Mouse (Mus musculus) kidney, postnatal 0 days (tissue): ENCODE results near the gene Trir. TPM values are rescaled to one million over a fixed set of nuclear protein-coding genes. Genes with fewer than 3 reads are reported as not detected.

Experiments used
- ATAC-seq: fragments of 200-750 bp; cut with Nextera tagmentation; replicated peaks from 2 replicates; pipeline ENCODE4 v1.8.0; 2017; ENCODE audit warnings: low read depth, moderate number of reproducible peaks, moderate TSS enrichment, moderate library complexity; ENCODE audit not compliant: low FRiP score
- DNase-seq: peaks from one replicate; pipeline ENCODE4 v3.0.0-alpha.2; 2016; ENCODE audit warnings: low spot score
- H3K27ac ChIP-seq: fragments of 300-500 bp; sonication (generic); 2 replicates; pipeline ENCODE4 v1.5.1; 2014; ENCODE audit warnings: mild to moderate bottlenecking
- H3K27me3 ChIP-seq: fragments of 300-500 bp; sonication (generic); 2 replicates; pipeline ENCODE4 v1.6.1; 2014; ENCODE audit warnings: low read length, mixed read lengths; ENCODE audit not compliant: insufficient read depth
- H3K36me3 ChIP-seq: fragments of 300-500 bp; sonication (generic); 2 replicates; pipeline ENCODE4 v1.6.1; 2014; ENCODE audit warnings: low read length, mixed read lengths; ENCODE audit not compliant: insufficient read depth
- H3K4me1 ChIP-seq: fragments of 300-500 bp; sonication (generic); replicated peaks from 2 replicates; pipeline ENCODE4 v1.6.1; 2014; ENCODE audit warnings: antibody characterized with exemption, low read length, mixed read lengths; ENCODE audit not compliant: insufficient read depth
- H3K4me2 ChIP-seq: fragments of 300-500 bp; sonication (generic); 2 replicates; pipeline ENCODE4 v1.6.1; 2014; ENCODE audit warnings: mild to moderate bottlenecking, low read length, moderate library complexity, mixed read lengths
- H3K4me3 ChIP-seq: fragments of 300-500 bp; sonication (generic); replicated peaks from 2 replicates; pipeline ENCODE4 v1.5.1; 2014; ENCODE audit warnings: low read depth, low read length
- H3K9ac ChIP-seq: fragments of 300-500 bp; sonication (generic); 2 replicates; pipeline ENCODE4 v1.6.1; 2014; ENCODE audit warnings: low read depth, low read length
- H3K9me3 ChIP-seq: fragments of 300-500 bp; sonication (generic); replicated peaks from 2 replicates; pipeline ENCODE4 v1.6.1; 2016; ENCODE audit warnings: low read length, inconsistent platforms, mixed read lengths
- CTCF ChIP-seq: IDR thresholded peaks from 2 replicates; pipeline ENCODE4 v1.5.1; 2016; ENCODE audit warnings: antibody characterized with exemption, low read depth, mild to moderate bottlenecking, moderate library complexity
- WGBS: fragments of 180-500 bp; shearing (Covaris S2); extraction: QIAGEN DNeasy Blood & Tissue Kit; methylation state at CpG from one replicate; pipeline ENCODE4 v1.1.7; 2014; 5-methylcytosine and 5-hydroxymethylcytosine counted together
- polyA plus RNA-seq: library from polyadenylated mRNA; unstranded; fragments of >200 nt; fragmentation: Nextera tagmentation; extraction: Ambion mirVana; gene quantifications from 2 replicates; pipeline ENCODE4 v1.2.1, GENCODE M21; 2015

Trir gene
- polyA plus RNA-seq, 1 experiment from 2014 or later, result 131 TPM

DNA sequence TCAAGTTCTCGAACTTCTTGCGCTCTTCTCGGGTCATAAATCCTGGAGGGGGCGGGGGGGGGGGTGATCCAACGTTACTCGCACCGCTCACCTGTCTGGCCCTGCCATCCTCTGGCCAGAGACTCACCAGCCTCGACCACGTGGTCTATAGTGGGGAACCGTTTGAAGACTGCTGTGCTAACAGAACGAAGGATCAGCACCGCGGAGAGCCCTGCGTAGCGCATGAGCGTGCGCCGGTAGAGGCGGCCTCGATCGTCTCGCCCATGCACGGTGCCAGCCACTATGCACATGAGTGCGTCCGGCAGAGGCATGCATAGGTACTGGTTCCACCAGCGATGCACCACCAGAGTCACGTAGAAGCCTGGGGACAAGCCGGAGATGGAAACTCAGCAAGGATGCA is 15.4 kb upstream of the Trir start:
- WGBS, result 11% methylated on average over 28 of the region's 28 CpGs
- no peak for TF ChIP-seq CTCF
- ATAC-seq (no peak; the same call in 1 of the 2 replicates), DNase-seq (no peak)
- no peaks in the 10 kb centered on the region for H3K36me3 ChIP-seq
- no peak overlapping the region for H3K27ac ChIP-seq
- H3K9me3 ChIP-seq, result no peaks in the 10 kb centered on the region
- no peak overlapping the region for H3K9ac ChIP-seq
- no peak overlapping the region for H3K4me3 ChIP-seq
- peaks cover 6% of the 10 kb centered on the region; the same call in 1 of the 2 replicates for H3K27me3 ChIP-seq
- no peak overlapping the region for H3K4me2 ChIP-seq
- H3K4me1 ChIP-seq, result no peaks in the 10 kb centered on the region; the same call in 1 of the 2 replicates

DNA sequence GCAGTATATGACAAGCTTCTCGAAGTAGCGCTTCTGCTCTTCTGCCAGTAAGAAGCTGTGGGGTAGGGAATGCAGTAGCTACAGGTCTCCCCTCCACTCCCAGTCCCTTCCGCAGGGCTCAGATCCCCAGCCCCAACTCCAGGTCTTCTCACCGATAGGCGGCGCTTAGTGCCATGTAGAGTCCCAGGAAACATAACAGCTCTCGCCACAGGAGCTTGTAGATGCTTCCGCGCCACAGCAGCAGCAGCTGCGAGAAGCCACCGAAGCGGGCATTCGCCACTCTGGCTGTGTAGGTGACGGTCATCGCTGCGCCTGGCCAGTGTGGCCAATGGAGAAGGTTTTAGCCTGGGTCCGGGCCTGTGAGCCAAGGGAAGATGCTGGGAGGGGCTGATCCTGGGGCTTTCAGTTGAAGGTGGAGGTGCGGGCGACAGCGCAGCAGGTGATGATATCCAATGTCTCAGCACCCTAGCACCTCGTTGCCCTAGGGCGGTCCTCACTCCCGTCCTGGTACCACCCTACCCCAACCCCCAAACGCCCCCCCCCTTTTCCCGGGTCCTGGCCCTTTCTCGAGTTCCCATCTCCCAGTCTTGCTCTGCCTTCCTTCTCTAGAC is 13.3 kb upstream of the Trir start:
- TF ChIP-seq CTCF, result peak; percentile 81
- Histone ChIP-seq H3K4me2 (peak overlapping the region; percentile 54), H3K9me3 (no peaks in the 10 kb centered on the region), H3K4me3 (peak overlapping the region; percentile 13; the same call in 1 of the 2 replicates), H3K27me3 (peaks cover 6% of the 10 kb centered on the region; the same call in 1 of the 2 replicates), H3K9ac (no peak overlapping the region; the same call in 1 of the 2 replicates), H3K36me3 (peaks cover 7% of the 10 kb centered on the region), H3K4me1 (no peaks in the 10 kb centered on the region; the same call in 1 of the 2 replicates), H3K27ac (no peak overlapping the region)
- peak; percentile 52; the same call in 1 of the 2 replicates for ATAC-seq
- WGBS, result 5% methylated on average over 25 of the region's 26 CpGs
- peak; percentile 86 for DNase-seq

DNA sequence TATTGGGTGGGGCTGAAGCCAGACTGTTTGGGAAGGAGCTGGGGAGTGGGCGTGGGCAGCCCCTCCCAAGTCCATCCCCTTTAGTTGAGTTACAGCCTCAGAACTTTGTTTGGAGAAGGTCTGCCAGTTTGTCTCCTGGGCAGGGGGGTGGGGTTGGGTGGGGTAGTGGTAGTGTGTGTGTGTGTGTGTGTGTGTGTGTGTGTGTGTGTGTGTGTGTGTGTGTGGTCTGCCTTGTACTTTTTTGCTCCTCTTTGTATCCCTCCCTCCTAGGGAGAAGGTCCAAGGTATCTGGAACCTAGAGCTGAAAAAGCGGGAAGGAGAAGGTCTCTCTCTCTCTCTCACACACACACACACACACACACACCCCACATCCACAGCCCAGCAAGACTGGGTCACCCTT is 12.2 kb upstream of the Trir start, which contains the start of gene Best2:
Gene Best2 (minus strand): TSS at position 101 of the 400 bp plus-strand sequence.
- no peak for DNase-seq
- ATAC-seq, result no peak
- Histone ChIP-seq H3K4me1 (no peaks in the 10 kb centered on the region; the same call in 1 of the 2 replicates), H3K4me2 (peak within 1 kb of the TSS; percentile 54), H3K4me3 (peak within 1 kb of the TSS; percentile 13; the same call in 1 of the 2 replicates), H3K9me3 (no peaks in the 10 kb centered on the region), H3K36me3 (peaks cover 18% of the 10 kb centered on the region), H3K27me3 (peaks cover 6% of the 10 kb centered on the region; the same call in 1 of the 2 replicates), H3K9ac (no peak within 1 kb of the TSS; the same call in 1 of the 2 replicates), H3K27ac (no peak within 1 kb of the TSS)
- 51% methylated on average over 2 of the region's 2 CpGs for WGBS
- no peak for TF ChIP-seq CTCF

DNA sequence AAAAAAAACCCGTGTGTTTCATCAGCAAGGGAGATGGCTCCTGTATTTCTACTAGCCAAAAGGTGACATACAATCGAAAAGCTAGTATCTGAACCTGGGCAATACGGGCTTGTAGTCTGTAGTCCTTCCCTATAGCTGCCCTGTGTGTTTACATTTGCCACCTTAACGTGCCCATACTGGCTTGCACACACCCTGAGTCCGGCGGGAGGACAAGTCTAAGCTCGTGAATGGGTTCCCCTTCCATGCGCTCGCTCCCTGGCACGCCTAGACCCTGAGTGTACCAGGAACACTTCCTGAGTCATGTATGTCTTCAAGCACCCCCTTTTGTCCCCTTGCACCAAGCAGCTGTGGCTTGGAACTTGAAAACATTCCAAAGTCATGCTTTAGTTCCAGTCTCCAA is 9.9 kb upstream of the Trir start:
- Histone ChIP-seq H3K27me3 (no peaks in the 10 kb centered on the region; the same call in 1 of the 2 replicates), H3K4me2 (no peak overlapping the region), H3K4me1 (no peaks in the 10 kb centered on the region; the same call in 1 of the 2 replicates), H3K4me3 (no peak overlapping the region), H3K9ac (no peak overlapping the region), H3K9me3 (no peaks in the 10 kb centered on the region), H3K27ac (no peak overlapping the region), H3K36me3 (peaks cover 27% of the 10 kb centered on the region)
- TF ChIP-seq CTCF, result no peak
- DNase-seq (no peak), ATAC-seq (no peak)
- WGBS, result 74% methylated on average over 10 of the region's 10 CpGs

DNA sequence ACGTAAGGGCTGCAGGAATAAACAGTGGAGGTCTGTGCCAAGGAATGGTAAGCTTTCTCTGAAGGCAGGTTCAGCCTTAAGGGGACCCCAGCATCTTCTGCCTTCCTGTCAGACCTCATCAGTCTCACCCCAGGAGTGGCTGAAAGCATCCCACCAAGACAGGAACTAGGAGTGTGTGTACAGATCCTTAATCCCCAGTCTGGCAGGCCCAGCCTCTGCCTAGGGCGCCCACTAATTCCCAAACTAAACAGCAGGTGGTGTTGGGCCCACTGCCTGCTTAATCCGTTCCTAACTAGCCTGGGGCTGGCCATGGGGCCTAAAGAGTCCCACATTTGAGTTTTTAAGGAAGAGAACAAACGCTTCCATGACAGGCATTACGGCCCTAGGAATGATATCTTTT is 9.4 kb upstream of the Trir start:
- DNase-seq, result no peak
- no peak overlapping the region for H3K27ac ChIP-seq
- TF ChIP-seq CTCF, result peak; percentile 4; the same call in 1 of the 2 replicates
- no peak overlapping the region for H3K4me2 ChIP-seq
- H3K27me3 ChIP-seq, result no peaks in the 10 kb centered on the region; the same call in 1 of the 2 replicates
- H3K4me1 ChIP-seq, result no peaks in the 10 kb centered on the region; the same call in 1 of the 2 replicates
- no peak overlapping the region for H3K9ac ChIP-seq
- peaks cover 30% of the 10 kb centered on the region for H3K36me3 ChIP-seq
- ATAC-seq, result no peak
- WGBS, result 65% methylated on average over 5 of the region's 5 CpGs
- no peaks in the 10 kb centered on the region for H3K9me3 ChIP-seq
- no peak overlapping the region for H3K4me3 ChIP-seq

DNA sequence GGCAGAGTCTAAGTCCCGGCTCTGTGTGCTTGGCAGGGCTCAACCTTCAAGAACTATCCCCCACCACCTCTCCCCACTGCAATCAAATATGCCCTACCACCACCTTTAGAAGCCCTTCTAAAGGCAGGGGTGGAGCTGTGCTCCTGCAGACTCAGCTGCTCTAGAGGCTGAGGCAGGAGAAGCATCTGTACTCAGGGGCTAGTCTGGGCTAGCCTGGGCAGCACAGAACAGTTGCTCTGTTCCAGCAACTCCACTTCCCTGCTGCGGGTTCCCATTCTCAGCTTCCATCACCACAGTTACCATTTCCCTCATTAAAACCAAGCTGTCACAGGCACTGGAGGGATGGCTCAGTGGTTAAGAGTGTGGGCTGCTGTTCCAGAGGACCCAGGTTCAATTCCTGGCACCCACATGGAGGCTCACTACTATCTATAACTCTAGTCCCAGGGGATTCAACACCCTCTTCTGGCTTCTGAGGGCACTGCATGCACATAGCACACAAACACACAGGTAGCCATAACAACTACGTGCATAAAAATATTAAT is 5.0 kb upstream of the Trir start:
- no peak overlapping the region for H3K9ac ChIP-seq
- peaks cover 33% of the 10 kb centered on the region for H3K36me3 ChIP-seq
- no peak overlapping the region for H3K4me3 ChIP-seq
- no peak for DNase-seq
- H3K27me3 ChIP-seq, result no peaks in the 10 kb centered on the region
- WGBS, result 96% methylated on average over 3 of the region's 3 CpGs
- H3K4me1 ChIP-seq, result peaks cover 8% of the 10 kb centered on the region
- no peak overlapping the region for H3K4me2 ChIP-seq
- H3K9me3 ChIP-seq, result no peaks in the 10 kb centered on the region
- H3K27ac ChIP-seq, result no peak overlapping the region
- no peak for ATAC-seq
- TF ChIP-seq CTCF, result no peak; the same call in 1 of the 2 replicates
